Mouse (Mus musculus) R1 (cell line): ENCODE results near the gene Ddx10.

Source experiments
- DNase-seq: peaks from one replicate; pipeline ENCODE4 v3.0.0-alpha.2; 2018; ENCODE audit warnings: low read depth, low spot score

Gene Ddx10

GRCm38 (mm10) chr9:53247953-53248397 is at the start of gene Ddx10:
TSS of gene Ddx10 (minus strand) at chr9:53248053.
- peak; percentile 99 for DNase-seq

- DNase-seq: no peak
These were observed 45.0 kb upstream of the Ddx10 start for GRCm38 (mm10) chr9:53292833-53293232.

- DNase-seq: no peak
These were observed 42.2 kb upstream of the Ddx10 start for GRCm38 (mm10) chr9:53290006-53290405.

GRCm38 (mm10) chr9:53286793-53287192 is 38.9 kb upstream of the Ddx10 start:
- DNase-seq: no peak

- no peak for DNase-seq
These were observed 31.1 kb upstream of the Ddx10 start for GRCm38 (mm10) chr9:53278997-53279396.

- no peak for DNase-seq
These were observed 28.5 kb upstream of the Ddx10 start for GRCm38 (mm10) chr9:53276381-53276780.

GRCm38 (mm10) chr9:53272714-53273113 is 24.9 kb upstream of the Ddx10 start:
- DNase-seq: peak; percentile 52

GRCm38 (mm10) chr9:53272207-53272606 is 24.4 kb upstream of the Ddx10 start:
- DNase-seq: no peak

GRCm38 (mm10) chr9:53271281-53272022 is 23.6 kb upstream of the Ddx10 start:
- no peak for DNase-seq

GRCm38 (mm10) chr9:53269466-53269755 is 21.6 kb upstream of the Ddx10 start:
- no peak for DNase-seq

- DNase-seq: peak; percentile 35
These were observed 21.0 kb upstream of the Ddx10 start for GRCm38 (mm10) chr9:53268731-53269465.

GRCm38 (mm10) chr9:53268036-53268435 is 20.2 kb upstream of the Ddx10 start:
- DNase-seq: no peak

GRCm38 (mm10) chr9:53265589-53265988 is 17.7 kb upstream of the Ddx10 start:
- peak; percentile 96 for DNase-seq

GRCm38 (mm10) chr9:53264387-53264786 is 16.5 kb upstream of the Ddx10 start:
- peak; percentile 78 for DNase-seq

GRCm38 (mm10) chr9:53258199-53258598 is 10.3 kb upstream of the Ddx10 start:
- no peak for DNase-seq

- DNase-seq: peak; percentile 84
These were observed 9.9 kb upstream of the Ddx10 start for GRCm38 (mm10) chr9:53257772-53258171.

GRCm38 (mm10) chr9:53256690-53257305 is 8.9 kb upstream of the Ddx10 start:
- no peak for DNase-seq

- peak; percentile 81 for DNase-seq
These were observed 6.5 kb upstream of the Ddx10 start for GRCm38 (mm10) chr9:53254368-53254767.

- no peak for DNase-seq
These were observed 337 bp downstream of the Ddx10 start for GRCm38 (mm10) chr9:53247516-53247915.

GRCm38 (mm10) chr9:53218181-53218580 is 29.7 kb downstream of the Ddx10 start:
- no peak for DNase-seq

- DNase-seq: no peak
These were observed 39.6 kb downstream of the Ddx10 start for GRCm38 (mm10) chr9:53208283-53208682.

- DNase-seq: no peak
These were observed 73.3 kb downstream of the Ddx10 start for GRCm38 (mm10) chr9:53174590-53174989.

- DNase-seq: peak; percentile 45
These were observed 74.6 kb downstream of the Ddx10 start for GRCm38 (mm10) chr9:53173258-53173657.
